Mouse (Mus musculus): ENCODE measurements around the gene Pcnx2. TPM values are rescaled to one million over a fixed set of nuclear protein-coding genes. Genes with fewer than 3 reads are reported as not detected.

The Pcnx2 gene
- polyA plus RNA-seq, 1 experiment from 2014 or later, result 3.3 TPM

- H3K27ac ChIP-seq, result no peak overlapping the region
- H3K36me3 ChIP-seq, result peaks cover 23% of the 10 kb centered on the region
- no peaks in the 10 kb centered on the region for H3K9me3 ChIP-seq
- H3K27me3 ChIP-seq, result no peaks in the 10 kb centered on the region; the same call in 1 of the 2 replicates
- no peak overlapping the region for H3K4me2 ChIP-seq
- WGBS, result 74% methylated on average over 3 of the region's 3 CpGs
- no peak for ATAC-seq (ENCODE audit: low FRiP score)
- no peak overlapping the region for H3K9ac ChIP-seq
- H3K4me3 ChIP-seq, result no peak overlapping the region
- H3K4me1 ChIP-seq (replicated peaks), result no peaks in the 10 kb centered on the region
Observed at GRCm38 (mm10) chr8:125775031-125775430, 123.1 kb downstream of the Pcnx2 start.

GRCm38 (mm10) chr8:125773281-125773803 is 124.8 kb downstream of the Pcnx2 start:
- no peaks in the 10 kb centered on the region for H3K9me3 ChIP-seq
- no peaks in the 10 kb centered on the region; the same call in 1 of the 2 replicates for H3K27me3 ChIP-seq
- H3K4me3 ChIP-seq, result no peak overlapping the region
- no peak overlapping the region for H3K9ac ChIP-seq
- H3K4me2 ChIP-seq, result no peak overlapping the region
- H3K27ac ChIP-seq, result no peak overlapping the region
- no peak for ATAC-seq (ENCODE audit: low FRiP score)
- peaks cover 34% of the 10 kb centered on the region for H3K36me3 ChIP-seq
- WGBS, result 40% methylated on average over 7 of the region's 7 CpGs
- H3K4me1 ChIP-seq (replicated peaks), result no peaks in the 10 kb centered on the region

- ATAC-seq (ENCODE audit: low FRiP score), result no peak
- 71% methylated on average over 2 of the region's 2 CpGs for WGBS
- Histone ChIP-seq H3K36me3 (peaks cover 45% of the 10 kb centered on the region), H3K9ac (no peak overlapping the region), H3K4me3 (no peak overlapping the region), H3K4me1 (replicated peaks) (no peaks in the 10 kb centered on the region), H3K4me2 (no peak overlapping the region), H3K9me3 (no peaks in the 10 kb centered on the region), H3K27ac (no peak overlapping the region), H3K27me3 (no peaks in the 10 kb centered on the region; the same call in 1 of the 2 replicates)
Observed at GRCm38 (mm10) chr8:125772300-125772699, 125.8 kb downstream of the Pcnx2 start.

DNA sequence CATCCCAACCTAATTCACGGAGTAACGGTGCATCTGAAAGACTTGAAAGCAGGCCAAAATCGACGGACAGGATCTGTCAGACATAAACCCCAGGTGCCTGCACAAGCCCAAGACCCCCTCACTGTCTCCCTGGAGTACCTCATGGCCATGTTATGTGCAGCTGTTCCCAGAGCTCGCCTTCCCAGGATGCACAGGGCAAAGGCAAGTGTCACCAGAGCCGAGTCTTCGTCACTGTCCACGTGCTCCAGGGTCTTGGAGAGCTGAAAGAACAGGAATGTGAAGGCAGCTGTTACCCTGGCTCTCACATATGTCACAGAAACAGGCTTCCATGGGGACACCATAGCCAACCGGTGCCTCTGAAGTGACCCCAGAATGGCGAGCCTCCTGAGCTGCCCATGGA is 130.0 kb downstream of the Pcnx2 start:
- H3K27me3 ChIP-seq, result no peaks in the 10 kb centered on the region
- H3K4me1 ChIP-seq (replicated peaks), result no peaks in the 10 kb centered on the region
- H3K36me3 ChIP-seq, result peaks cover 77% of the 10 kb centered on the region
- no peak overlapping the region for H3K4me3 ChIP-seq
- no peak overlapping the region for H3K27ac ChIP-seq
- WGBS, result 88% methylated on average over 10 of the region's 10 CpGs
- no peak for ATAC-seq (ENCODE audit: low FRiP score)
- no peak overlapping the region for H3K9ac ChIP-seq
- no peak overlapping the region for H3K4me2 ChIP-seq
- peaks cover 5% of the 10 kb centered on the region; the same call in 1 of the 2 replicates for H3K9me3 ChIP-seq

- Histone ChIP-seq H3K9me3 (peaks cover 5% of the 10 kb centered on the region; the same call in 1 of the 2 replicates), H3K4me2 (no peak overlapping the region), H3K9ac (no peak overlapping the region), H3K4me1 (replicated peaks) (no peaks in the 10 kb centered on the region), H3K36me3 (peaks cover 74% of the 10 kb centered on the region), H3K27ac (no peak overlapping the region), H3K4me3 (no peak overlapping the region), H3K27me3 (no peaks in the 10 kb centered on the region)
- WGBS, result 94% methylated on average over 16 of the region's 16 CpGs
- no peak for ATAC-seq (ENCODE audit: low FRiP score)
Observed at GRCm38 (mm10) chr8:125763066-125763786, 134.9 kb downstream of the Pcnx2 start.

DNA sequence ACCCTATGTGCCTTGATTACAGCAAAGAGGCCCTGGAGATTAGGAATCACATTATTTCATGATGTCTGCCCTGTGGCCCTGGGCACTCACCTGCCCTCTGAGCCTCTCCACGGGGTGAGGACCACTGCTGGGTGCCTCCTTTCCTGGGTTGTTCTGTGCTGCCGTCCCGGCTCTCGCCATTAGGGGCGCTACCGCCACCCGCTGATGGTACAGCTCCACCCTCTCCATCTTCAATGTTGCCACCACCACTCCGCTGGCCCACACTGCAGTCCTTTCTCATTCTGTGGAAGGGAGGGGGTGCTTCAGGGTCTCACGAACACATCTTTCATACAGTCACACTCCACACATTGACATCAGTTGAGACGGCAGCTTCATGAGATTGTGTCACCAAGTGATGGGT is 139.1 kb downstream of the Pcnx2 start:
- no peak for ATAC-seq (ENCODE audit: low FRiP score)
- Histone ChIP-seq H3K4me1 (replicated peaks) (peaks cover 14% of the 10 kb centered on the region), H3K27ac (no peak overlapping the region), H3K27me3 (no peaks in the 10 kb centered on the region), H3K36me3 (peaks cover 40% of the 10 kb centered on the region), H3K9ac (no peak overlapping the region), H3K9me3 (peaks cover 4% of the 10 kb centered on the region; the same call in 1 of the 2 replicates), H3K4me2 (no peak overlapping the region), H3K4me3 (no peak overlapping the region)
- 50% methylated on average over 10 of the region's 10 CpGs for WGBS

DNA sequence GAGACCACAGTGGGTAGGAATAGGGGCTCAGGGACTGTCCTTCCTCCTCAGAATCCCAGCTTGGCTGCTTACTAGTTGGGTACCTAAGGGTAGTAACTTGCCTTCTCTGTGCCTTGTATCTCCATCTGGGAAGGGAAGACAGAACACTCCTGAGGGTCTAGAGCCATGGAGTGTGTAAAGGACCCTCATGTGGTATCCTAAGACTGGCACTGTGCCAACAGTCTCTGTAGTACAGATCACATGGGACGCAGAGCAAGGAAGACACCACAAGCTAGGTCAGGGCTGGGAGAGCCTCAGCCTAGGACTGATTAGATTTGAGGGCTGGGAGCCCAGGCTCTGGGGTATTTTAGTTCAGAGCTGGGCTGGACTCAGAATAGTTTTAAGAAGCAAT is 141.0 kb downstream of the Pcnx2 start:
- Histone ChIP-seq H3K36me3 (peaks cover 42% of the 10 kb centered on the region), H3K4me2 (no peak overlapping the region), H3K27ac (peak overlapping the region; percentile 13; the same call in 1 of the 2 replicates), H3K27me3 (no peaks in the 10 kb centered on the region), H3K9me3 (no peaks in the 10 kb centered on the region), H3K4me3 (no peak overlapping the region), H3K4me1 (replicated peaks) (peaks cover 14% of the 10 kb centered on the region), H3K9ac (0 out of 2 replicates have a peak overlapping the region, but pooled peaks have one; percentile 19)
- 58% methylated on average over 1 of the region's 1 CpGs for WGBS
- ATAC-seq (ENCODE audit: low FRiP score), result peak; percentile 33; the same call in 1 of the 2 replicates

DNA sequence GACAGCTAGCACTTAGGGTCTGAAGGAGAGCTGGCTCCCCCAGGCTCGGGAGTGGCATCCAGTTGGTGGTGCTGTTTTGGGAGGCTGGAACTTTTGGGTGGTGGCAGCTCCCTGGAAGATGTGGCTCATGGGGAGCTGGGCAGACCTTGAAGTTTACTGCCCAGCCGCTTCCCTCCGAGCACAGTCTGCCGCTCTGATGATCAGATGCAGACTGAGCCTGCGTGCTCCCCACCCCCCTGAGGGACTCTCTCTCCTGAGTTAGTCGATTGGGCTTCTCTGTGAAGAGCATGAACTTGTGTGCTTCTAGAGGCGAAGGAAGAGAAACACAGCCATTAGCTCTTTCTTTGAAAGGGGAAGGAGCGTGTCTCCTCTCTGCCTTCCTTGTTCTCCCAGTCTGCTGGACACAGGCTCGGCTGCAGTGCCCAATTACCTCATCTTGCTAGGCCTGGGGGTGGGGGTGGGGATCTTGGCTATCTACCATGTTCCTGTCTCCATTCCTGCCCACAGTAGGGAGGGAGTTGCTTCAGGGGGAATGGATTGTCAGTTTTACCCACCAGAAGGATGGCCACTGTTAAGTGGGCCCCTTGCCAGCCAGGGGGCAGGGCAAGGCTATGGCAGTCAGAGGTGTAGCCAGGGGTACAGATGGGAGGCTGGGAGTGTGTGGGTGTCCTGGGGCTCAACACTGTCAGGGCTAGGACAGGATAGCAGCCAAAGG is 141.6 kb downstream of the Pcnx2 start:
- ATAC-seq (ENCODE audit: low FRiP score), result peak; percentile 57
- H3K4me1 ChIP-seq (replicated peaks), result peaks cover 14% of the 10 kb centered on the region
- H3K27ac ChIP-seq, result peak overlapping the region; percentile 13; the same call in 1 of the 2 replicates
- no peak overlapping the region for H3K4me2 ChIP-seq
- H3K27me3 ChIP-seq, result no peaks in the 10 kb centered on the region
- no peak overlapping the region for H3K4me3 ChIP-seq
- no peaks in the 10 kb centered on the region for H3K9me3 ChIP-seq
- H3K36me3 ChIP-seq, result peaks cover 40% of the 10 kb centered on the region
- 58% methylated on average over 9 of the region's 9 CpGs for WGBS
- H3K9ac ChIP-seq, result peak overlapping the region; percentile 19; the same call in 1 of the 2 replicates

DNA sequence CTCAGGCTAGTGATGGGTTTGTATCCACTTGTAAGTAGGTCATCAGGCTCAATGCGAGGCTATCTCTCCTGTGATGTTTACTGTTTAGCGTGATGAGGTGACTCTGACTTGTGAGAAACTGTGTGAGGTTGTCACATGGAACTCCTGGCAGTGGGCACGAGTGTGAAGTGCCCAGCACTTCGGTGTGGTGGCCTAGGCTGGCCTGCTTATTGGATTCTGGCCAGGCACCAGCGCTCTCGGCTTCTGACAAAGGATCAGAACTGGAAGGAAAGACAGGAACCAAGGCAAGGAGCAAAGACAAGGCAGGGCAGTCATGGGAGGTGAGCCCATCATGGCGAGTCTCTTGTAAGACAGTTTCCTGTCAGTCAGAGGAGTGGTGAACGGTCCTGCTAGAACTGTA is 142.2 kb downstream of the Pcnx2 start:
- H3K36me3 ChIP-seq, result peaks cover 33% of the 10 kb centered on the region
- H3K4me2 ChIP-seq, result no peak overlapping the region
- no peaks in the 10 kb centered on the region for H3K9me3 ChIP-seq
- H3K9ac ChIP-seq, result 0 out of 2 replicates have a peak overlapping the region, but pooled peaks have one; percentile 19
- ATAC-seq (ENCODE audit: low FRiP score), result no peak
- WGBS, result 76% methylated on average over 8 of the region's 8 CpGs
- H3K4me1 ChIP-seq (replicated peaks), result peaks cover 18% of the 10 kb centered on the region
- H3K4me3 ChIP-seq, result no peak overlapping the region
- peak overlapping the region; percentile 13 for H3K27ac ChIP-seq
- H3K27me3 ChIP-seq, result no peaks in the 10 kb centered on the region

DNA sequence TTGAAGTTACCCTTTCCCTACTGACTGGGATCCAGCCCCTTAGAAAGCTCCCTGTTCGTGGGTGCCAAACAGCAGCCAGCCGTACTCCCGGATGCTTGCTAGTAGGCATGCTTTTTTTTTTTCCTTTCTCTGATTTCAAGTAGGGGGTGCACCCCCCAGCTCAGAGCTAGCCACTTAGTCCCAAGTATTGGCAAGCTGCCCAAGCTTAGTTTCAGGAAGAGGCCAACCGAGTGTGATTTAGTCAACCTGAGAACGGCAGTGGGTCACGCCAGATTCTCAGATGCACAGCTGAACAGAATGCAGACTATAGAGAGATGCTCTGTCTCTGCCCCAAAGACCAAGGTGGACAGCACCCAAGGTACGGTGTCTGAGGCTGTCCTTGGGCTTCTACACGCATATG is 147.3 kb downstream of the Pcnx2 start:
- Histone ChIP-seq H3K27me3 (no peaks in the 10 kb centered on the region), H3K36me3 (peaks cover 24% of the 10 kb centered on the region), H3K4me2 (no peak overlapping the region), H3K4me3 (no peak overlapping the region), H3K27ac (no peak overlapping the region), H3K4me1 (replicated peaks) (peaks cover 9% of the 10 kb centered on the region; the same call in 1 of the 2 replicates), H3K9ac (no peak overlapping the region), H3K9me3 (no peaks in the 10 kb centered on the region)
- ATAC-seq (ENCODE audit: low FRiP score), result no peak
- WGBS, result 69% methylated on average over 8 of the region's 8 CpGs

- WGBS, result 73% methylated on average over 8 of the region's 8 CpGs
- peaks cover 5% of the 10 kb centered on the region for H3K36me3 ChIP-seq
- no peak for ATAC-seq (ENCODE audit: low FRiP score)
- no peaks in the 10 kb centered on the region for H3K27me3 ChIP-seq
- H3K4me1 ChIP-seq (replicated peaks), result 0 out of 2 replicates have a peak, but pooled peaks cover 9% of the 10 kb centered on the region
- H3K4me2 ChIP-seq, result no peak overlapping the region
- H3K27ac ChIP-seq, result no peak overlapping the region
- no peaks in the 10 kb centered on the region for H3K9me3 ChIP-seq
- no peak overlapping the region for H3K9ac ChIP-seq
- H3K4me3 ChIP-seq, result no peak overlapping the region
Observed at GRCm38 (mm10) chr8:125747390-125747789, 150.7 kb downstream of the Pcnx2 start.

DNA sequence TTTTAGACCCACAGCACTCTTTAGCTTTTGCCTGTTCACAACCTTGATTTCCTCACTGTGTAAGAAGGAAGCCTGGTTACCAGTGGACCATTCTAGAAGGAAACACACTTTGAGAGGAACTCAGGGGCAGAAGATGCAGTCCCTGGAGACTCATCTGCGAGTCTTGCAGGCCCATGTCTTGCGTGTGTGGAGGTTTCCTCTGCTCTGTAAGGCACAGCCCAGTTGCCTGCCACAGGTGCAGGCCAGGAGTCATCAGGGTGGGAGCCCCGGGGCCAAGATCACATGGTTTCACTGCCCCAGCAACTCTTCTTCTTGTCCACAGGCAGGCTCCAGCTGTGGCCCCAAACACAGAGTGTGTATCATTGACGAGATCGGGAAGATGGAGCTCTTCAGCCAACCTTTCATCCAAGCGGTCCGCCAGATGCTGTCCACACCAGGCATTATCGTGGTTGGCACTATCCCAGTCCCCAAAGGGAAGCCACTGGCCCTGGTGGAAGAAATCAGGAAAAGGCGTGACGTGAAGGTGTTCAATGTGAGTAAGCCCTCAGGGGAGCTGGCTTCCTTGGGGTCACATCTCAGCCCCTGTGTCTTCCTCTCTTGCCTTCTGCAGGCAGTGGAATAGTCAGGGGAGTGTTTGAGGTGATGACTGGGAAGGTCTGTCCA is 153.1 kb downstream of the Pcnx2 start:
- Histone ChIP-seq H3K4me2 (no peak overlapping the region), H3K4me3 (no peak overlapping the region), H3K27ac (no peak overlapping the region), H3K4me1 (replicated peaks) (0 out of 2 replicates have a peak, but pooled peaks cover 3% of the 10 kb centered on the region), H3K9me3 (no peaks in the 10 kb centered on the region), H3K27me3 (no peaks in the 10 kb centered on the region), H3K36me3 (peaks cover 4% of the 10 kb centered on the region), H3K9ac (no peak overlapping the region)
- WGBS, result 87% methylated on average over 10 of the region's 10 CpGs
- no peak for ATAC-seq (ENCODE audit: low FRiP score)

All from hindbrain, embryonic 13.5 days (tissue).